Mouse (Mus musculus) liver, postnatal 0 days (tissue): ENCODE measurements around the gene Sox13.

ENCODE experiments used
- CTCF ChIP-seq: sonication (generic); IDR thresholded peaks from 2 replicates; pipeline ENCODE4 v1.5.1; 2016; ENCODE audit warnings: antibody characterized with exemption, low read depth
- EP300 ChIP-seq: IDR thresholded peaks from 2 replicates; pipeline ENCODE4 v1.6.1; 2016; ENCODE audit warnings: antibody characterized with exemption, low read depth, mild to moderate bottlenecking

DNA sequence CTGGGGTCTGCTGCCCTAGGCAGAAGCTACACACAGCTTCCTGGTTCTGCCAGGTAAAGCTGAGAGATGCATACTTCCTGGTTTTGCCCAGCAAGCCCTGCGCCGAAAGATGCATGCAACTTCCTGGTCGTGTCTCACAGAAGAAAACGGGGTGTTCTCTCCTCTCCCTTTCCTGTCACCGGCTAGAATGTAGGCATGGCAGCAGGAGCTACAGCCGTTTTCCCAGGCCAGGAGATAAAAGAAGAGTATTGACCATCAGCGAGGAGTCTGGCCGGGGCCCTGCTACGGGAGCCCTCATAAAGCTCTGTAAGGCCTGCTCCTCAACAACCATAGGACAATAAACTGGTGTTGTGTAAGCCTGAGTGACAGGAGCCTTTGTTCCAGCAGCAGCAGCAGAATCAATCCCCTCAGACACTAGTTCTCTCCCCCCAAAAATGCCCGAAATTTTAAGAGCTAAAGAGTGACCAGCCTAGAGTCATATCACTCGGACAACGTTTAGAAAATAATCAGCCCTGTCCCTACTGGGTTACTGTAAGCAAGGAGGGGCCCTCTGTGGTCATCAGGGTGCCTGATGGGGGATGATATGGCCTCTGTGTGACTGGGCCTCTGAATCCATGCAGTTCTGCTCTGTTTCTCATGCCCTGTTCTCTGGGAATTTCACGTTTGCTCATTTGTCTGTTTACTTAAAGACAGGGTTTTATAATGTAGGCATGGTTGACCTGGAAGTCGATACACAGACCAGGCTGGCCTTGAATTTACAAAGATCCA is 13.9 kb upstream of the Sox13 start:
- no peak for TF ChIP-seq EP300
- no peak for TF ChIP-seq CTCF
